Mouse (Mus musculus) hindbrain, embryonic 14.5 days (tissue): ENCODE data around the gene Hnrnpf. TPM values are rescaled to one million over a fixed set of nuclear protein-coding genes. Genes with fewer than 3 reads are reported as not detected.

Experiments
- ATAC-seq: fragments of 200-750 bp; cut with Nextera tagmentation; 2 replicates; pipeline ENCODE4 v1.8.0; 2017; ENCODE audit warnings: moderate number of reproducible peaks, mild to moderate bottlenecking, moderate TSS enrichment, moderate library complexity; ENCODE audit not compliant: low FRiP score
- DNase-seq: peaks from one replicate; pipeline ENCODE4 v3.0.0-alpha.2; 2015; ENCODE audit warnings: low spot score
- H3K27ac ChIP-seq: fragments of 300-500 bp; sonication (generic); 2 replicates; pipeline ENCODE4 v1.5.1; 2014; ENCODE audit warnings: mild to moderate bottlenecking, moderate library complexity
- H3K27me3 ChIP-seq: fragments of 300-500 bp; sonication (generic); 2 replicates; pipeline ENCODE4 v1.6.1; 2014; ENCODE audit warnings: mild to moderate bottlenecking, low read length, mixed read lengths; ENCODE audit not compliant: control insufficient read depth, insufficient read depth
- H3K36me3 ChIP-seq: fragments of 300-500 bp; sonication (generic); replicated peaks from 2 replicates; pipeline ENCODE4 v1.6.1; 2014; ENCODE audit not compliant: control insufficient read depth, insufficient read depth
- H3K4me1 ChIP-seq: fragments of 300-500 bp; sonication (generic); replicated peaks from 2 replicates; pipeline ENCODE4 v1.6.1; 2014; ENCODE audit warnings: antibody characterized with exemption, low read length, mixed read lengths; ENCODE audit not compliant: control insufficient read depth, insufficient read depth
- H3K4me2 ChIP-seq: fragments of 300-500 bp; sonication (generic); replicated peaks from 2 replicates; pipeline ENCODE4 v1.6.1; 2014; ENCODE audit warnings: mild to moderate bottlenecking, moderate library complexity
- H3K4me3 ChIP-seq: fragments of 300-500 bp; sonication (generic); replicated peaks from 2 replicates; pipeline ENCODE4 v1.5.1; 2014; ENCODE audit warnings: mild to moderate bottlenecking, low read length
- H3K9ac ChIP-seq: fragments of 300-500 bp; sonication (generic); 2 replicates; pipeline ENCODE4 v1.6.1; 2014
- H3K9me3 ChIP-seq: fragments of 300-500 bp; sonication (generic); 2 replicates; pipeline ENCODE4 v1.6.1; 2016; ENCODE audit warnings: low read length; ENCODE audit not compliant: control insufficient read depth
- WGBS: fragments of 180-500 bp; shearing (Covaris S2); extraction: QIAGEN DNeasy Blood & Tissue Kit; methylation state at CpG from one replicate; pipeline ENCODE4 v1.1.7; 2014; 5-methylcytosine and 5-hydroxymethylcytosine counted together
- polyA plus RNA-seq: library from polyadenylated mRNA; unstranded; fragments of >200 nt; fragmentation: Nextera tagmentation; extraction: Ambion mirVana; gene quantifications from 2 replicates; pipeline ENCODE4 v1.2.1, GENCODE M21; 2014

Hnrnpf gene
- polyA plus RNA-seq, 1 experiment from 2014 or later = 254 TPM

DNA sequence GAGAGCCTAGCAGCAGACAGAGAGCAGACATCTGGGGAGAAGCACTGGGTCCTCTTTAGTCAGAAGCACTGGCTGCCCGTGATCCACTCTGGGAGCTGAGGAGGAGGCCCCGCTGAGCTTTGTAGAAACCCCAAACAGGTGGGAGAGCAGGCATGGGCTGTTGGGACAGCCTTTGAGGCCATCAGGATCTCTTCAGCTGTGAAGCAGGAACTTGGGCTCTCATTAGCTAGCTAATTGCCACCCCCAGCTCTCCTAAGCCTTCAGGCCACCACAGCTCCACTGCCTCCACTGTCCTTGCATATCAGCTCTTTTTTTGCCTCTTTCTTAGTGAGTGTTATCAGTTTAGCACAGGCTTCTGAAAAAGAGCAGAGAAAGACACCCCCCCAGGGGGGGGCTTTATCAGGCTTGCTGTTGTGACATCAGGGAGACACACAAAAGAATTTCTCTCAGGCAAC, 11.5 kb upstream of the Hnrnpf start:
- H3K4me1 ChIP-seq = no peaks in the 10 kb centered on the region
- H3K27ac ChIP-seq = no peak overlapping the region
- H3K4me3 ChIP-seq = no peak overlapping the region
- no peaks in the 10 kb centered on the region for H3K9me3 ChIP-seq
- no peaks in the 10 kb centered on the region for H3K27me3 ChIP-seq
- DNase-seq (no peak), ATAC-seq (no peak)
- 64% methylated on average over 2 of the region's 2 CpGs for WGBS
- H3K9ac ChIP-seq = 0 out of 2 replicates have a peak overlapping the region, but pooled peaks have one; percentile 16
- H3K4me2 ChIP-seq = no peak overlapping the region
- no peaks in the 10 kb centered on the region for H3K36me3 ChIP-seq

DNA sequence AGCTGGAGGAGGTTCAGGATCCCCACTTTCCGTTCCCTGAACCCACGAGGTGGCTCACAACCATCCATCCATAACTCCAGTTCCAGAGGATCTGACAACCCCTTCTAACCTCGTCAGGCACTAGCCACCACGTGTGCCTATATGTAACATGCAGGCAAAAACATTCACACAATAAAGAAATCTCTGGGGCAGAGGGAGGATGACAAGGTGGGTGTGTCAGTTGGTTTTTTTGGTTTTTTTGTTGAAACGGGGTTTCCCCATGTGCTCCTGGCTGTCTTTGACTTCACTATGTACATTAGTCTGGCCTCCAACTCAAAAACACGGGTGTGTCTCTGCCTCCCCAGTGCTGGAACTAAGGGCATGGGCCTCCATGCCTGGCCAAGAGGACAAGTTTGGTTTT, 9.9 kb upstream of the Hnrnpf start:
- Histone ChIP-seq H3K36me3 (no peaks in the 10 kb centered on the region), H3K4me3 (no peak overlapping the region), H3K9me3 (no peaks in the 10 kb centered on the region), H3K4me2 (no peak overlapping the region), H3K27me3 (no peaks in the 10 kb centered on the region), H3K27ac (no peak overlapping the region), H3K4me1 (no peaks in the 10 kb centered on the region), H3K9ac (no peak overlapping the region)
- ATAC-seq (no peak), DNase-seq (no peak)
- WGBS = 83% methylated on average over 6 of the region's 6 CpGs

DNA sequence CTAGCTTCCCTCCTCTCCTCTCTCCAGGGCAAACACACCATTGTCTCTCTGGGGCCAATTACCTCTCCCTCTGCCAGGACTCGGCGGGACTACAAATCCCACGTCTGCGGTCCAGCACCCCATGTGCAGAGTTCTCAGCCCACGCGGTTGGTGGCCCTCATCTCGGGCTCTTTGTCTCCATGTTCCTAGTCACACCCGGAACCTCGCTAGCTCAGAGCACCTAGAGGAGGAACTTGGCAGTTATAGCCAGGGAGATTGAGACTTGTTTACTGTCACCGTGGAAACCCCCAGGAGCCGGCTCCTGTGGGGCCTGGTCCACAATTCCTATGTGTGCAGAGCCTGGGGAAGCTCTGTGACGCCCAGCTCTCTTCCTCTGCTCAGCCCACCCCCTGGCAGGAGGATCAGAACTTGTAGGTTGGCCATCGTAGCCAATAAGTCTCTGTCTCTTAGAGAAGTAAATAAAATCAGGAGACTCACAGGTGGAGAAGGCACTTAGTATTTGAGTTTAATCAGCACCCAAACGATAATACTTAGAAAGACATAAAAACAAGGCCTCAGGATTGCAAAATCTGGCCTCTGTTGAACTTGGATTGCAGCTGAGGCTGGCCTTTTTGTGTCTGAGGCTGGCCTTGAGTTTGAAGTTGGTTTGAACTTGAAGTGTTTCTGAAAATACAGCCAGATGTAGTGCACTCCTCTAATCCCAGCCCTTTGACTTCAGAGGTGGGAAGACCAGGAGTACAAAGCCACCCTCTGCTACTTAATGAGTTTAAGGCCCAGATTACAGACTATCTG, 8.6 kb upstream of the Hnrnpf start:
- no peak overlapping the region for H3K9ac ChIP-seq
- DNase-seq (no peak), ATAC-seq (no peak)
- H3K36me3 ChIP-seq = no peaks in the 10 kb centered on the region
- WGBS = 63% methylated on average over 14 of the region's 14 CpGs
- no peak overlapping the region for H3K27ac ChIP-seq
- H3K4me3 ChIP-seq = no peak overlapping the region
- no peaks in the 10 kb centered on the region for H3K9me3 ChIP-seq
- H3K27me3 ChIP-seq = no peaks in the 10 kb centered on the region
- no peak overlapping the region for H3K4me2 ChIP-seq
- H3K4me1 ChIP-seq = no peaks in the 10 kb centered on the region

DNA sequence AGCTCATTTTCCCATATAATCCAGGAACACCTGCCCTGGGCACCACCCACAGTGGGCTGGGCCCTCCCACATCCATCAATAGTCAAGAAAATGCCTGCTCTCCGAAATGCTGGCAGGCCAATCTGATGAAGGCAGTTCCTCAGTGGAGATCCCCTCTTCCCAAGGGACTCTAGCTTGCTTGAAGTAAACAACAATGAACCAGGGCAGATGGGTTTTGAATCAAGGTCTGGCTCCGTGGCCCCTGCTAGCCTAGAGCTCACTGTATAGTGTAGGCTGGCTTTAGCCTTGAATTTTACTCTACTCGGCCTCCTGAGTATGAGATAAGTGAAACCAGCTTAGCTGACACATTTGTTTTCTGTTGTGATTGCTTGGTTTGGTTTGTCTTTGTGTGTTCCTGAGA, 7.7 kb upstream of the Hnrnpf start:
- H3K27ac ChIP-seq = no peak overlapping the region
- DNase-seq = no peak
- H3K36me3 ChIP-seq = no peaks in the 10 kb centered on the region
- whole genome bisulfite sequencing = 61% methylated on average over 3 of the region's 3 CpGs
- no peak for ATAC-seq
- H3K4me1 ChIP-seq = no peaks in the 10 kb centered on the region
- H3K9ac ChIP-seq = no peak overlapping the region
- no peak overlapping the region for H3K4me3 ChIP-seq
- no peaks in the 10 kb centered on the region for H3K9me3 ChIP-seq
- H3K27me3 ChIP-seq = no peaks in the 10 kb centered on the region
- no peak overlapping the region for H3K4me2 ChIP-seq

DNA sequence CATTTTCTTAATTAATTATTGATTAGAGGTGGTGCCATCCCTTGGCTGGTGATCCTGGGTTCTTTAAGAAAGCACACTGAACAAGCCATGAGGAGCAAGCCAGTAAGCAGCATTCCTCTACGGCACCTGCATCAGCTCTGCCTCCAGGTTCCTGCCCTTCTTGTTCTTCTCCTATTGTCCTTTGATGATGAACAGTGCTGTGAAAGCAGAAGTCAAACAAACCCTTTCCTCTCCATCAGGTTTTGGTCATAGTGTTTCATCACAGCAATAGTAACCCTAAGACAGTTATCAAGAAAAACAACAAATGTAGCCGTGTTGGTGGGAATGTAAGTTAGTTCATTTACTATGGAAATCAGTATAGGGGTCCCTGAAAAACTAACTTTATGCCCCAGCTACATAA, 6.7 kb upstream of the Hnrnpf start:
- ATAC-seq (no peak), DNase-seq (no peak)
- Histone ChIP-seq H3K9me3 (no peaks in the 10 kb centered on the region), H3K4me3 (no peak overlapping the region), H3K4me1 (no peaks in the 10 kb centered on the region), H3K9ac (no peak overlapping the region), H3K4me2 (no peak overlapping the region), H3K27ac (no peak overlapping the region), H3K27me3 (no peaks in the 10 kb centered on the region), H3K36me3 (no peaks in the 10 kb centered on the region)
- WGBS = 92% methylated on average over 2 of the region's 2 CpGs

DNA sequence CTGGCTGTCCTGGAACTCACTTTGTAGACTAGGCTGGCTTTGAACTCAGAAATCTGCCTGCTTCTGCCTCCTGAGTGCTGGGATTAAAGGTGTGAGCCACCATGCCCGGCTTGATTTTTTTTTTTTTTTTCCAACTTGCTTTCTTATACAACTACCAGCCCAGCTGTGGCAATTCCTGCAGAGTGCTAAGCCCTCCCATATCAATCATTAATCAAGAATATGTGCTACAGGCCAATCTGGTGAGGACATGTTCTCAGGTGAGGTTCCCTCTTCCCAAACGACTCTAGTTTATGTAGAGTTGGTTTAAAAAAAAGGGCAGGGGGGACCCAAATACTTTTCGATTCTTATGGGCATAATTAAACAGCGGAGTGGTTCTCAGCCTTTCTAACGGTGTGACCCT, 2.3 kb upstream of the Hnrnpf start:
- 83% methylated on average over 5 of the region's 5 CpGs for WGBS

DNA sequence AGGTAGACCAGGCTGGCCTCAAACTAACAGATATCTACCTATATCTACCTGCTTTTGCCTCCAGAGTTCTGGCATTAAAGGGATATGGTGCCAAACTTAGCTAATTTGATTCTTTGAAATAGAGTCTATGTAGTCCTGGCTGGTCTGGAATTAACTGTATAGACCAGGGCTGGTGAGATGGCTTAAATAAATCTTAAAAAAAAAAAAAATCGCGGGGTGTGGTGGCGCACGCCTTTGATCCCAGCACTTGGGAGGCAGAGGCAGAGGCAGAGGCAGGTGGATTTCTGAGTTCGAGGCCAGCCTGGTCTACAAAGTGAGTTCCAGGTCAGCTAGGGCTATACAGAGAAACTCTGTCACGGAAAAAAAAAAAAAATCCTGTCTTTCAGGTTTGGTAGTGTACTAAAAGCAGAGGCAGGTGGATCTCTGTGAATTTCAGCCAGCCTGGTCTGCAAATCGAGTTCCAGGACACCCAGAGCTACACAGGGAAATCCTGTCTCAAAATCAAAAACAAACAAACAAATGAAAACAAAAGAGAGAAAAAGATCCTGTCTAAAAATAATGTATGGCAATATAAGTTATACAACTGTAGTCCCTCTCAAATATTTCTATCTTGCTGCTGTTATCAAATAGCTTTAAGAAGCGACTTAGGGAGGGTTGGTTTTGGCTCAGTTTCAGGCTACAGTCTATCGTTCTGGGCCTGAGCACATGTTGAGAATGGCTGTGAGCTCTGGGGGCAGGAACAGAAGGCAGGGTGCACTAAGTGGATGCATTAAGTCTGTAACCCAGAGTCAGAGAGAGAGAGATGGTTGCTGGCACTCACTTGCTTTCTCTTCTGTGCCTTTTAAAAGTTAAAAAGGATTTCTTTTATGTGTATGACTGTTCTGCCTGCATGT, 1.6 kb downstream of the Hnrnpf start:
- Histone ChIP-seq H3K27ac (no peak overlapping the region), H3K36me3 (no peaks in the 10 kb centered on the region), H3K27me3 (no peaks in the 10 kb centered on the region), H3K9me3 (no peaks in the 10 kb centered on the region), H3K4me3 (no peak overlapping the region), H3K9ac (no peak overlapping the region), H3K4me2 (no peak overlapping the region), H3K4me1 (peaks cover 8% of the 10 kb centered on the region)
- WGBS = 78% methylated on average over 9 of the region's 9 CpGs
- DNase-seq (no peak), ATAC-seq (no peak)

More for the DNA sequence above, 2.3 kb upstream of the Hnrnpf start:
- H3K4me3 ChIP-seq = no peak overlapping the region
- H3K4me1 ChIP-seq = no peaks in the 10 kb centered on the region
- no peak overlapping the region for H3K9ac ChIP-seq
- ATAC-seq (no peak), DNase-seq (no peak)
- no peaks in the 10 kb centered on the region for H3K9me3 ChIP-seq
- H3K27me3 ChIP-seq = no peaks in the 10 kb centered on the region
- no peaks in the 10 kb centered on the region for H3K36me3 ChIP-seq
- H3K4me2 ChIP-seq = no peak overlapping the region
- H3K27ac ChIP-seq = no peak overlapping the region

DNA sequence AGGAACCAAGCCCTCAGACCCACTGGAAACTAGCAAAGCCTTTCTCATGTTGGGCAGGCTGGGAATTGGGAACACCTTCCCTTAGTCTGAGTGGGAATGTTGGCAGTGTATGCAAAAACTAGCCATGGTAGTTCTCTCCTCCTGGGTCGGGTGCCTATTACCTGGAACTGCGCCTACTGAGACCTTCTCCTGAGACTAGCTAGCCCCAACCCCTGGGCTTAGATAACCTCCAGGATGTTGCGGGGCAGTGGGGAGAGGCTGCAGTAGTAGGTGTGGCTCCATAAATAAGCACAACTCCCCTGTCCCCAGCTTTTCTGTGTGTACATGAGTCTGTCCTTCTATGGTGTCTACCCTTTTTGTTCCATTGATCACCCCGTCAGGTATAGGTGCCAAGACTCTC, 2.4 kb downstream of the Hnrnpf start:
- H3K27me3 ChIP-seq = no peaks in the 10 kb centered on the region
- ATAC-seq = no peak
- no peak overlapping the region for H3K9ac ChIP-seq
- H3K36me3 ChIP-seq = no peaks in the 10 kb centered on the region
- H3K4me1 ChIP-seq = peaks cover 8% of the 10 kb centered on the region
- 84% methylated on average over 4 of the region's 4 CpGs for WGBS
- DNase-seq = no peak
- H3K9me3 ChIP-seq = no peaks in the 10 kb centered on the region
- H3K27ac ChIP-seq = no peak overlapping the region
- no peak overlapping the region for H3K4me2 ChIP-seq
- H3K4me3 ChIP-seq = no peak overlapping the region

DNA sequence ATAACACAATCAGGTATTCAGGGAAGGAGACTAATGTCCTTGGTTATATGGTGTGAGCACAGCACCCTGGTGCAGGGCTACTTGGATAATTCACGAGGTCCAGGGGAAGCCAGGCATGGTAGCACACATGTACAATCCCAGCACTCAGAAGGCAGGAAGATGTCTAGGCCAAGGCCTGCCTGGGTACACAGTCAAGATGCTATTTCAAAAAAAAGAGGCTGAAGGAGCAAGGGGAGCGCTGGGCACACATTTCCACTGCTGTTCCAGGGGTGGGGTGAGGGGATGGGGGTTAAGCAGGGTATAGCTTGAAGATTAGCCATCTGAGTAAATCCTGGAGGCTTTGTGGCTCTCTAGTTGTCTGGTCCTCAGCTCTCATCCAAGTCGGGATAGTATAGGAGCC, 3.7 kb downstream of the Hnrnpf start:
- Histone ChIP-seq H3K9ac (no peak overlapping the region), H3K36me3 (no peaks in the 10 kb centered on the region), H3K4me1 (peaks cover 20% of the 10 kb centered on the region), H3K27ac (no peak overlapping the region), H3K4me2 (no peak overlapping the region), H3K4me3 (no peak overlapping the region), H3K9me3 (no peaks in the 10 kb centered on the region), H3K27me3 (no peaks in the 10 kb centered on the region)
- no peak for DNase-seq
- WGBS = 82% methylated on average over 3 of the region's 3 CpGs
- no peak for ATAC-seq
